Mouse (Mus musculus) lung, postnatal 10 days (tissue): ENCODE results near the gene Ada.

ENCODE experiments used
- DNase-seq: peaks from one replicate; pipeline ENCODE4 v3.0.0; 2021

The Ada gene

GRCm38 (mm10) chr2:163728300-163728699 lies 21.7 kb downstream of the Ada start:
- DNase-seq = no peak

- no peak for DNase-seq
These were observed 23.2 kb downstream of the Ada start for GRCm38 (mm10) chr2:163726766-163727393.

GRCm38 (mm10) chr2:163722550-163722949 lies 27.5 kb downstream of the Ada start:
- DNase-seq = no peak

GRCm38 (mm10) chr2:163719616-163720015 lies 30.4 kb downstream of the Ada start:
- DNase-seq = no peak

- peak; percentile 88 for DNase-seq
These were observed 31.0 kb downstream of the Ada start for GRCm38 (mm10) chr2:163718951-163719603.

GRCm38 (mm10) chr2:163718526-163718925 lies 31.5 kb downstream of the Ada start:
- no peak for DNase-seq

- no peak for DNase-seq
These were observed 33.2 kb downstream of the Ada start for GRCm38 (mm10) chr2:163716853-163717252.

GRCm38 (mm10) chr2:163716448-163716847 lies 33.6 kb downstream of the Ada start:
- peak; percentile 16 for DNase-seq

- peak; percentile 22 for DNase-seq
These were observed 36.7 kb downstream of the Ada start for GRCm38 (mm10) chr2:163713340-163713739.

- peak; percentile 7 for DNase-seq
These were observed 37.2 kb downstream of the Ada start for GRCm38 (mm10) chr2:163712874-163713273.

GRCm38 (mm10) chr2:163712473-163712872 lies 37.6 kb downstream of the Ada start:
- DNase-seq = peak; percentile 7

- DNase-seq = no peak
These were observed 38.6 kb downstream of the Ada start for GRCm38 (mm10) chr2:163711368-163711868.

- peak; percentile 57 for DNase-seq
These were observed 39.4 kb downstream of the Ada start for GRCm38 (mm10) chr2:163710606-163711159.

GRCm38 (mm10) chr2:163710000-163710399 lies 40.0 kb downstream of the Ada start:
- DNase-seq = no peak

GRCm38 (mm10) chr2:163708763-163709250 lies 41.2 kb downstream of the Ada start:
- no peak for DNase-seq

GRCm38 (mm10) chr2:163708321-163708720 lies 41.7 kb downstream of the Ada start:
- no peak for DNase-seq

GRCm38 (mm10) chr2:163703599-163704260 lies 46.3 kb downstream of the Ada start:
- no peak for DNase-seq

GRCm38 (mm10) chr2:163702921-163703320 lies 47.1 kb downstream of the Ada start:
- DNase-seq = no peak

- no peak for DNase-seq
These were observed 47.6 kb downstream of the Ada start for GRCm38 (mm10) chr2:163702431-163702830.

- no peak for DNase-seq
These were observed 50.8 kb downstream of the Ada start for GRCm38 (mm10) chr2:163699078-163699780.

- DNase-seq = peak; percentile 57
These were observed 52.1 kb downstream of the Ada start for GRCm38 (mm10) chr2:163697764-163698480.

GRCm38 (mm10) chr2:163696763-163697162 lies 53.3 kb downstream of the Ada start:
- DNase-seq = no peak
